Mouse (Mus musculus) kidney, adult 2 months (tissue): ENCODE data around the gene Bclaf3.

Experiments
- CTCF ChIP-seq: fragments of 200-500 bp; conservative IDR thresholded peaks from 2 replicates; pipeline ENCODE4 v1.5.1; 2011; ENCODE audit warnings: low read depth, mild to moderate bottlenecking, control low read depth, low read length, moderate library complexity, mixed read lengths; ENCODE audit not compliant: insufficient read depth, insufficient read length
- POLR2A ChIP-seq: fragments of 200-500 bp; IDR thresholded peaks from one replicate; pipeline ENCODE4 v1.6.1; 2011; ENCODE audit warnings: low read depth, low read length, control low read depth

- no peak for TF ChIP-seq CTCF
- TF ChIP-seq POLR2A, result no peak
Observed at GRCm38 (mm10) chrX:159627588-159628566, 101.4 kb downstream of the Bclaf3 start.
